Mouse (Mus musculus) cortical plate, adult 2 months (tissue): ENCODE measurements around the gene Maml3.

ENCODE experiments used
- CTCF ChIP-seq: fragments of 200-500 bp; IDR thresholded peaks from 2 replicates; pipeline ENCODE4 v1.5.1; 2011; ENCODE audit warnings: mild to moderate bottlenecking, control low read depth, low read length; ENCODE audit not compliant: insufficient read depth; ENCODE audit errors: extremely low read depth
- POLR2A ChIP-seq: fragments of 200-500 bp; IDR thresholded peaks from 2 replicates; pipeline ENCODE4 v1.6.1; 2011; ENCODE audit warnings: mild to moderate bottlenecking, low read length, control low read depth; ENCODE audit not compliant: insufficient read depth; ENCODE audit errors: extremely low read depth

GRCm38 (mm10) chr3:51821551-51821950 lies 283.3 kb downstream of the Maml3 start:
- TF ChIP-seq CTCF (no peak), POLR2A (no peak)
